Comparison of ENCODE assay signal across 15 mouse cellular contexts in genomic region chr5:123679106-123679505, GRCm38 (mm10). TPM values are rescaled to one million over a fixed set of nuclear protein-coding genes. Genes with fewer than 3 reads are reported as not detected.
DNase-seq lines count a peak whose midpoint lies in the region; ATAC-seq and TF ChIP-seq lines count a peak whose summit lies in the region.
"Had no signal": no experiment of that assay in that cellular context is flagged by ENCODE, and none has a peak within 500 bp of the region (broad histone marks: within the 10 kb centered on the region; RNA-seq: fewer than 3 reads in every experiment).

No protein-coding gene starts in this region.

- peaks cover 41% of the 10 kb centered on the region for H3K4me1 ChIP-seq in cerebellum, adult 2 months (ENCODE audit: control insufficient read depth, insufficient read depth, low read length)
- H3K4me1 ChIP-seq in heart, postnatal 0 days (ENCODE audit: control insufficient read depth, insufficient read depth) = peaks cover 31% of the 10 kb centered on the region
- H3K4me1 ChIP-seq in midbrain, embryonic 11.5 days (ENCODE audit: control insufficient read depth, insufficient read depth, low read length) = peaks cover 10% of the 10 kb centered on the region
- H3K4me1 ChIP-seq in midbrain, postnatal 0 days (ENCODE audit: insufficient read depth, low read length) = peaks cover 6% of the 10 kb centered on the region
- peaks cover 5% of the 10 kb centered on the region for H3K4me1 ChIP-seq in stomach, postnatal 0 days (replicated peaks; ENCODE audit: control insufficient read depth, insufficient read depth)

- no peaks in the 10 kb centered on the region for H3K9me3 ChIP-seq in heart, postnatal 0 days (replicated peaks; ENCODE audit: control insufficient read depth, low read length)
- H3K9me3 ChIP-seq in midbrain, embryonic 11.5 days (ENCODE audit: control insufficient read depth, low read length) = no peaks in the 10 kb centered on the region
- no peaks in the 10 kb centered on the region for H3K9me3 ChIP-seq in midbrain, postnatal 0 days (ENCODE audit: low read length)
- H3K9me3 ChIP-seq in stomach, postnatal 0 days (ENCODE audit: control insufficient read depth, low read length) = no peaks in the 10 kb centered on the region
- H3K9me3 ChIP-seq: forebrain, embryonic 12.5 days; heart, embryonic 12.5 days; hindbrain, embryonic 10.5 days; limb, embryonic 15.5 days; megakaryocyte, embryonic 14.5 days had no signal

- H3K27ac ChIP-seq in cerebellum, adult 2 months (ENCODE audit: insufficient read depth, low read length) = peak overlapping the region; percentile 70; the same call in 1 of the 2 replicates
- peak overlapping the region; percentile 26; the same call in 1 of the 2 replicates for H3K27ac ChIP-seq in heart, postnatal 0 days (ENCODE audit: low read depth)
- no peak overlapping the region for H3K27ac ChIP-seq in midbrain, embryonic 11.5 days (ENCODE audit: low read depth, low read length)
- H3K27ac ChIP-seq in midbrain, postnatal 0 days (ENCODE audit: low read depth, low read length) = no peak overlapping the region
- H3K27ac ChIP-seq in stomach, postnatal 0 days (replicated peaks) = no peak overlapping the region
- H3K27ac ChIP-seq: hindbrain, embryonic 10.5 days had no signal

- no peak overlapping the region for H3K4me2 ChIP-seq in heart, postnatal 0 days (ENCODE audit: low read depth, low read length)
- no peak overlapping the region for H3K4me2 ChIP-seq in midbrain, embryonic 11.5 days
- H3K4me2 ChIP-seq in midbrain, postnatal 0 days (ENCODE audit: low read depth, low read length, poor library complexity, severe bottlenecking) = no peak overlapping the region
- H3K4me2 ChIP-seq in stomach, postnatal 0 days (replicated peaks; ENCODE audit: low read depth) = no peak overlapping the region
- H3K4me2 ChIP-seq: forebrain, embryonic 12.5 days; heart, embryonic 12.5 days; limb, embryonic 15.5 days had no signal

- no peak for TF ChIP-seq CTCF in cerebellum, adult 2 months (IDR thresholded peaks at IDR 0.05; ENCODE audit: borderline replicate concordance, insufficient read depth, low read depth, low read length)
- TF ChIP-seq CTCF in heart, postnatal 0 days (IDR thresholded peaks at IDR 0.05; ENCODE audit: low read depth) = no peak
- TF ChIP-seq CTCF in midbrain, postnatal 0 days (IDR thresholded peaks at IDR 0.05) = no peak
- TF ChIP-seq CTCF in stomach, postnatal 0 days (IDR thresholded peaks at IDR 0.05; ENCODE audit: low read depth) = peak; percentile 32; the same call in 1 of the 2 replicates

- TF ChIP-seq POLR2A in cerebellum, adult 2 months (IDR thresholded peaks at IDR 0.05; ENCODE audit: borderline replicate concordance, insufficient read depth, low read length) = no peak

- H3K9ac ChIP-seq in heart, postnatal 0 days (replicated peaks; ENCODE audit: low read depth, low read length) = no peak overlapping the region
- H3K9ac ChIP-seq in midbrain, embryonic 11.5 days (ENCODE audit: low read length) = no peak overlapping the region
- no peak overlapping the region for H3K9ac ChIP-seq in midbrain, postnatal 0 days (replicated peaks; ENCODE audit: low read length, poor library complexity, severe bottlenecking)
- H3K9ac ChIP-seq in stomach, postnatal 0 days (ENCODE audit: low read length) = no peak overlapping the region
- H3K9ac ChIP-seq: forebrain, embryonic 12.5 days; heart, embryonic 12.5 days; limb, embryonic 15.5 days had no signal

- no peak for TF ChIP-seq EP300 in heart, postnatal 0 days (IDR thresholded peaks at IDR 0.05; ENCODE audit: low read depth)
- no peak for TF ChIP-seq EP300 in stomach, postnatal 0 days (optimal IDR thresholded peaks at IDR 0.05)

- 29% methylated on average over 3 of the region's 3 CpGs for WGBS in cerebellum, adult 2 months
- WGBS in heart, postnatal 0 days = 55% methylated on average over 3 of the region's 3 CpGs
- 83% methylated on average over 3 of the region's 3 CpGs for WGBS in midbrain, embryonic 11.5 days
- WGBS in midbrain, postnatal 0 days = 67% methylated on average over 3 of the region's 3 CpGs
- WGBS in stomach, postnatal 0 days = 64% methylated on average over 3 of the region's 3 CpGs

- H3K27me3 ChIP-seq in cerebellum, adult 2 months (ENCODE audit: control insufficient read depth, insufficient read depth, low read length) = no peaks in the 10 kb centered on the region
- no peaks in the 10 kb centered on the region for H3K27me3 ChIP-seq in heart, postnatal 0 days (ENCODE audit: control insufficient read depth, insufficient read depth, low read length)
- H3K27me3 ChIP-seq in midbrain, embryonic 11.5 days (ENCODE audit: control insufficient read depth, insufficient read depth, low read length) = no peaks in the 10 kb centered on the region
- H3K27me3 ChIP-seq in midbrain, postnatal 0 days (ENCODE audit: insufficient read depth, low read length) = no peaks in the 10 kb centered on the region
- H3K27me3 ChIP-seq in stomach, postnatal 0 days (ENCODE audit: control insufficient read depth, insufficient read depth, low read length) = no peaks in the 10 kb centered on the region
- H3K27me3 ChIP-seq: forebrain, embryonic 12.5 days; heart, embryonic 12.5 days; limb, embryonic 15.5 days had no signal

- no peaks in the 10 kb centered on the region for H3K36me3 ChIP-seq in heart, postnatal 0 days (replicated peaks; ENCODE audit: control insufficient read depth, insufficient read depth, low read length)
- H3K36me3 ChIP-seq in midbrain, embryonic 11.5 days (ENCODE audit: control insufficient read depth, insufficient read depth, low read length) = no peaks in the 10 kb centered on the region
- H3K36me3 ChIP-seq in midbrain, postnatal 0 days (ENCODE audit: insufficient read depth, low read length) = no peaks in the 10 kb centered on the region
- H3K36me3 ChIP-seq in stomach, postnatal 0 days (ENCODE audit: control insufficient read depth, insufficient read depth, low read length) = no peaks in the 10 kb centered on the region
- H3K36me3 ChIP-seq: forebrain, embryonic 12.5 days; limb, embryonic 15.5 days had no signal

- no peak for ATAC-seq in heart, postnatal 0 days (ENCODE audit: insufficient read depth, low read depth)
- ATAC-seq in midbrain, embryonic 11.5 days (ENCODE audit: low FRiP score) = no peak
- no peak for ATAC-seq in midbrain, postnatal 0 days (ENCODE audit: low FRiP score)
- no peak for ATAC-seq in stomach, postnatal 0 days (ENCODE audit: low FRiP score, low TSS enrichment)

- H3K4me3 ChIP-seq in cerebellum, adult 2 months (replicated peaks; ENCODE audit: insufficient read depth, low read depth, low read length) = no peak overlapping the region
- H3K4me3 ChIP-seq in heart, postnatal 0 days (ENCODE audit: low read depth, low read length) = no peak overlapping the region
- H3K4me3 ChIP-seq in midbrain, embryonic 11.5 days (ENCODE audit: low read depth, low read length) = no peak overlapping the region
- H3K4me3 ChIP-seq in midbrain, postnatal 0 days (ENCODE audit: low read depth, low read length) = no peak overlapping the region
- H3K4me3 ChIP-seq in stomach, postnatal 0 days (ENCODE audit: low read depth, low read length) = no peak overlapping the region
- H3K4me3 ChIP-seq: forebrain, embryonic 12.5 days; heart, embryonic 12.5 days; hindbrain, embryonic 10.5 days; limb, embryonic 15.5 days; megakaryocyte, embryonic 14.5 days had no signal

- DNase-seq in cerebellum, adult 2 months = no peak
- no peak for DNase-seq in cerebellum, postnatal 36 days
- no peak for DNase-seq in heart, postnatal 0 days (ENCODE audit: low spot score)
- DNase-seq in heart, adult 9 months (ENCODE audit: low spot score in 2 of 2) = no peak
- DNase-seq in midbrain, embryonic 11.5 days (ENCODE audit: low spot score, missing footprints) = peak; percentile 81
- no peak for DNase-seq in midbrain, postnatal 0 days (ENCODE audit: low spot score)
- no peak for DNase-seq in stomach, postnatal 0 days (ENCODE audit: low spot score)
- no peak for DNase-seq in natural killer cell, adult 2 months (ENCODE audit: low spot score in 2 of 2)
- DNase-seq: adrenal gland, adult 8-10 months; kidney, adult 9 months had no signal

RNA-seq across cellular contexts. Expression of gene Clip1, which starts 5.3 kb away (rescaled TPM):
- polyA plus RNA-seq in cerebellum, adult 2 months (2012; rRNA removed) = 117 and 128 TPM in 2 replicates
- total RNA-seq in heart, postnatal 0 days (2014; rRNA removed; ENCODE audit: low replicate concordance) = 65.2 and 70.0 TPM in 2 replicates
- 41.4 and 44.1 TPM in 2 replicates for polyA plus RNA-seq in heart, postnatal 0 days (2015; fragmentation: Nextera tagmentation; extraction: Ambion mirVana)
- 42.8 and 46.8 TPM in 2 replicates for polyA plus RNA-seq in midbrain, embryonic 11.5 days (2014; fragmentation: Nextera tagmentation; extraction: Ambion mirVana)
- total RNA-seq in midbrain, postnatal 0 days (2014; rRNA removed) = 73.1 and 80.0 TPM in 2 replicates
- polyA plus RNA-seq in midbrain, postnatal 0 days (2015; fragmentation: Nextera tagmentation; extraction: Ambion mirVana) = 64.2 and 77.5 TPM in 2 replicates
- 36.1 and 41.4 TPM in 2 replicates for polyA plus RNA-seq in stomach, postnatal 0 days (2015; fragmentation: Nextera tagmentation; extraction: Ambion mirVana)

RNA-seq across cellular contexts. Expression of gene Zcchc8, which starts 41.8 kb away (rescaled TPM):
- 60.4 and 63.5 TPM in 2 replicates for polyA plus RNA-seq in cerebellum, adult 2 months (2012; rRNA removed)
- 11.8 and 30.8 TPM in 2 replicates for total RNA-seq in heart, postnatal 0 days (2014; rRNA removed; ENCODE audit: low replicate concordance)
- polyA plus RNA-seq in heart, postnatal 0 days (2015; fragmentation: Nextera tagmentation; extraction: Ambion mirVana) = 31.3 and 31.8 TPM in 2 replicates
- polyA plus RNA-seq in midbrain, embryonic 11.5 days (2014; fragmentation: Nextera tagmentation; extraction: Ambion mirVana) = 80.8 and 84.7 TPM in 2 replicates
- 29.6 and 40.6 TPM in 2 replicates for total RNA-seq in midbrain, postnatal 0 days (2014; rRNA removed)
- polyA plus RNA-seq in midbrain, postnatal 0 days (2015; fragmentation: Nextera tagmentation; extraction: Ambion mirVana) = 41.9 and 46.3 TPM in 2 replicates
- 26.1 and 27.3 TPM in 2 replicates for polyA plus RNA-seq in stomach, postnatal 0 days (2015; fragmentation: Nextera tagmentation; extraction: Ambion mirVana)

Comparison
In these comparisons a context has a peak if more than half of its experiments do, and no peak if none do; other contexts are left out.
1. H3K27ac ChIP-seq: peak in cerebellum, adult 2 months (single experiment) and heart, postnatal 0 days (single experiment); none in midbrain, embryonic 11.5 days (single experiment), midbrain, postnatal 0 days (single experiment) and stomach, postnatal 0 days (single experiment).